Mouse (Mus musculus) megakaryocyte, embryonic 14.5 days (primary cell): ENCODE data around the gene Olfr569.

Source experiments
- FLI1 ChIP-seq: IDR thresholded peaks from 2 replicates; pipeline ENCODE4 v1.6.1; 2012; ENCODE audit warnings: low read length, inconsistent platforms, mixed read lengths
- GATA1 ChIP-seq: IDR thresholded peaks from 3 replicates; pipeline ENCODE4 v1.6.1; 2012; ENCODE audit warnings: mixed read lengths, low read length, inconsistent platforms, borderline replicate concordance

- TF ChIP-seq GATA1, result no peak
- TF ChIP-seq FLI1, result no peak
These were observed 36.4 kb upstream of the Olfr569 start for GRCm38 (mm10) chr7:102927105-102927504.
